Mouse (Mus musculus) forebrain, embryonic 13.5 days (tissue): ENCODE data around the gene Grwd1. TPM values are rescaled to one million over a fixed set of nuclear protein-coding genes. Genes with fewer than 3 reads are reported as not detected.

Source experiments
- ATAC-seq: fragments of 200-750 bp; cut with Nextera tagmentation; 2 replicates; pipeline ENCODE4 v1.8.0; 2017
- H3K27ac ChIP-seq: fragments of 300-500 bp; sonication (generic); 2 replicates; pipeline ENCODE4 v1.5.1; 2015; ENCODE audit warnings: inconsistent platforms, mild to moderate bottlenecking, moderate library complexity
- H3K27me3 ChIP-seq: fragments of 300-500 bp; sonication (generic); 2 replicates; pipeline ENCODE4 v1.6.1; 2015; ENCODE audit warnings: mild to moderate bottlenecking, inconsistent platforms
- H3K36me3 ChIP-seq: fragments of 300-500 bp; sonication (generic); 2 replicates; pipeline ENCODE4 v1.6.1; 2015; ENCODE audit warnings: mild to moderate bottlenecking, inconsistent platforms; ENCODE audit not compliant: poor library complexity, severe bottlenecking
- H3K4me1 ChIP-seq: fragments of 300-500 bp; sonication (generic); 2 replicates; pipeline ENCODE4 v1.6.1; 2015; ENCODE audit warnings: inconsistent platforms
- H3K4me2 ChIP-seq: fragments of 300-500 bp; sonication (generic); 2 replicates; pipeline ENCODE4 v1.6.1; 2015; ENCODE audit warnings: inconsistent platforms, mild to moderate bottlenecking, moderate library complexity
- H3K4me3 ChIP-seq: fragments of 300-500 bp; sonication (generic); 2 replicates; pipeline ENCODE4 v1.5.1; 2015; ENCODE audit warnings: mild to moderate bottlenecking, inconsistent platforms
- H3K9ac ChIP-seq: fragments of 300-500 bp; sonication (generic); 2 replicates; pipeline ENCODE4 v1.6.1; 2015; ENCODE audit warnings: mild to moderate bottlenecking, inconsistent platforms
- H3K9me3 ChIP-seq: fragments of 300-500 bp; sonication (generic); replicated peaks from 2 replicates; pipeline ENCODE4 v1.6.1; 2016; ENCODE audit warnings: inconsistent platforms
- WGBS: fragments of 180-500 bp; shearing (Covaris S2); methylation state at CpG from one replicate; pipeline ENCODE4 v1.1.7; 2015; 5-methylcytosine and 5-hydroxymethylcytosine counted together
- polyA plus RNA-seq: library from polyadenylated mRNA; unstranded; fragments of >200 nt; fragmentation: Nextera tagmentation; extraction: Ambion mirVana; gene quantifications from 2 replicates; pipeline ENCODE4 v1.2.1, GENCODE M21; 2015

Gene Grwd1
- polyA plus RNA-seq, 1 experiment from 2014 or later = 49.2 TPM

GRCm38 (mm10) chr7:45812921-45813320, 17.8 kb downstream of the Grwd1 start:
- Histone ChIP-seq H3K9me3 (no peaks in the 10 kb centered on the region), H3K4me2 (peak overlapping the region; percentile 92), H3K27me3 (no peaks in the 10 kb centered on the region), H3K36me3 (peaks cover 51% of the 10 kb centered on the region), H3K9ac (peak overlapping the region; percentile 92), H3K4me3 (peak overlapping the region; percentile 78), H3K27ac (0 out of 2 replicates have a peak overlapping the region, but pooled peaks have one; percentile 99), H3K4me1 (peaks cover 36% of the 10 kb centered on the region)
- 89% methylated on average over 8 of the region's 8 CpGs for WGBS
- no peak for ATAC-seq

GRCm38 (mm10) chr7:45809276-45810075, 21.3 kb downstream of the Grwd1 start:
- H3K36me3 ChIP-seq = peaks cover 76% of the 10 kb centered on the region
- no peak for ATAC-seq
- H3K9me3 ChIP-seq = no peaks in the 10 kb centered on the region
- H3K4me3 ChIP-seq = no peak overlapping the region
- no peak overlapping the region for H3K4me2 ChIP-seq
- peak overlapping the region; percentile 22 for H3K9ac ChIP-seq
- 90% methylated on average over 14 of the region's 14 CpGs for WGBS
- no peaks in the 10 kb centered on the region for H3K27me3 ChIP-seq
- H3K27ac ChIP-seq = peak overlapping the region; percentile 25; the same call in 1 of the 2 replicates
- peaks cover 21% of the 10 kb centered on the region for H3K4me1 ChIP-seq

- Histone ChIP-seq H3K4me2 (no peak overlapping the region), H3K36me3 (peaks cover 84% of the 10 kb centered on the region), H3K9me3 (no peaks in the 10 kb centered on the region), H3K27me3 (no peaks in the 10 kb centered on the region), H3K27ac (no peak overlapping the region), H3K4me3 (no peak overlapping the region), H3K4me1 (peaks cover 21% of the 10 kb centered on the region), H3K9ac (0 out of 2 replicates have a peak overlapping the region, but pooled peaks have one; percentile 22)
- 43% methylated on average over 8 of the region's 11 CpGs for WGBS
- ATAC-seq = no peak
Observed at GRCm38 (mm10) chr7:45808471-45808870, 22.3 kb downstream of the Grwd1 start.

GRCm38 (mm10) chr7:45805941-45806340, 24.8 kb downstream of the Grwd1 start:
- H3K27ac ChIP-seq = no peak overlapping the region
- no peaks in the 10 kb centered on the region for H3K9me3 ChIP-seq
- no peak overlapping the region for H3K9ac ChIP-seq
- ATAC-seq = no peak
- H3K36me3 ChIP-seq = peaks cover 87% of the 10 kb centered on the region
- peaks cover 5% of the 10 kb centered on the region; the same call in 1 of the 2 replicates for H3K4me1 ChIP-seq
- H3K4me3 ChIP-seq = no peak overlapping the region
- 68% methylated on average over 5 of the region's 5 CpGs for WGBS
- H3K27me3 ChIP-seq = no peaks in the 10 kb centered on the region
- H3K4me2 ChIP-seq = no peak overlapping the region

GRCm38 (mm10) chr7:45802551-45802950, 28.2 kb downstream of the Grwd1 start:
- H3K27ac ChIP-seq = no peak overlapping the region
- no peak overlapping the region for H3K4me3 ChIP-seq
- H3K4me2 ChIP-seq = no peak overlapping the region
- H3K4me1 ChIP-seq = peaks cover 19% of the 10 kb centered on the region
- peaks cover 15% of the 10 kb centered on the region for H3K27me3 ChIP-seq
- WGBS = 95% methylated on average over 6 of the region's 6 CpGs
- no peak for ATAC-seq
- no peaks in the 10 kb centered on the region for H3K9me3 ChIP-seq
- H3K9ac ChIP-seq = no peak overlapping the region
- peaks cover 80% of the 10 kb centered on the region for H3K36me3 ChIP-seq

GRCm38 (mm10) chr7:45801348-45801747, 29.4 kb downstream of the Grwd1 start:
- Histone ChIP-seq H3K36me3 (peaks cover 80% of the 10 kb centered on the region), H3K4me1 (peaks cover 27% of the 10 kb centered on the region), H3K27me3 (peaks cover 26% of the 10 kb centered on the region), H3K9me3 (no peaks in the 10 kb centered on the region), H3K9ac (no peak overlapping the region), H3K4me3 (no peak overlapping the region), H3K4me2 (no peak overlapping the region; the same call in 1 of the 2 replicates), H3K27ac (no peak overlapping the region)
- ATAC-seq = peak; percentile 55
- 4% methylated on average over 12 of the region's 12 CpGs for WGBS

GRCm38 (mm10) chr7:45800546-45801204, 30.1 kb downstream of the Grwd1 start:
- WGBS = 27% methylated on average over 20 of the region's 25 CpGs
- H3K9ac ChIP-seq = no peak overlapping the region
- ATAC-seq = no peak
- peaks cover 27% of the 10 kb centered on the region for H3K4me1 ChIP-seq
- no peak overlapping the region for H3K4me3 ChIP-seq
- peaks cover 33% of the 10 kb centered on the region for H3K27me3 ChIP-seq
- no peaks in the 10 kb centered on the region for H3K9me3 ChIP-seq
- no peak overlapping the region for H3K27ac ChIP-seq
- H3K36me3 ChIP-seq = peaks cover 80% of the 10 kb centered on the region
- no peak overlapping the region; the same call in 1 of the 2 replicates for H3K4me2 ChIP-seq

- H3K9me3 ChIP-seq = no peaks in the 10 kb centered on the region
- H3K4me3 ChIP-seq = no peak overlapping the region
- H3K27me3 ChIP-seq = peaks cover 39% of the 10 kb centered on the region
- H3K4me1 ChIP-seq = peaks cover 27% of the 10 kb centered on the region
- ATAC-seq = no peak
- no peak overlapping the region for H3K27ac ChIP-seq
- no peak overlapping the region for H3K9ac ChIP-seq
- 46% methylated on average over 7 of the region's 7 CpGs for WGBS
- peaks cover 83% of the 10 kb centered on the region for H3K36me3 ChIP-seq
- no peak overlapping the region for H3K4me2 ChIP-seq
Observed at GRCm38 (mm10) chr7:45800001-45800400, 30.7 kb downstream of the Grwd1 start.

GRCm38 (mm10) chr7:45798931-45799330, 31.8 kb downstream of the Grwd1 start:
- WGBS = 51% methylated on average over 7 of the region's 7 CpGs
- H3K9me3 ChIP-seq = no peaks in the 10 kb centered on the region
- peak overlapping the region; percentile 64; the same call in 1 of the 2 replicates for H3K9ac ChIP-seq
- H3K4me1 ChIP-seq = peaks cover 27% of the 10 kb centered on the region
- no peak overlapping the region for H3K4me3 ChIP-seq
- no peak for ATAC-seq
- no peak overlapping the region for H3K27ac ChIP-seq
- H3K27me3 ChIP-seq = peaks cover 39% of the 10 kb centered on the region
- peaks cover 90% of the 10 kb centered on the region for H3K36me3 ChIP-seq
- peak overlapping the region; percentile 65 for H3K4me2 ChIP-seq

GRCm38 (mm10) chr7:45798511-45798836, 32.3 kb downstream of the Grwd1 start:
- ATAC-seq = no peak
- Histone ChIP-seq H3K36me3 (peaks cover 90% of the 10 kb centered on the region), H3K27me3 (peaks cover 39% of the 10 kb centered on the region), H3K27ac (no peak overlapping the region), H3K9me3 (no peaks in the 10 kb centered on the region), H3K4me3 (peak overlapping the region; percentile 35), H3K4me1 (peaks cover 27% of the 10 kb centered on the region), H3K4me2 (peak overlapping the region; percentile 65), H3K9ac (peak overlapping the region; percentile 64)
- 1% methylated on average over 18 of the region's 19 CpGs for WGBS

GRCm38 (mm10) chr7:45797661-45798510, 32.9 kb downstream of the Grwd1 start:
- Histone ChIP-seq H3K4me3 (peak overlapping the region; percentile 35), H3K9ac (peak overlapping the region; percentile 64), H3K27ac (no peak overlapping the region), H3K27me3 (peaks cover 39% of the 10 kb centered on the region), H3K4me2 (peak overlapping the region; percentile 65), H3K9me3 (no peaks in the 10 kb centered on the region), H3K4me1 (peaks cover 27% of the 10 kb centered on the region), H3K36me3 (peaks cover 90% of the 10 kb centered on the region)
- ATAC-seq = no peak
- WGBS = 3% methylated on average over 54 of the region's 60 CpGs
